Mouse (Mus musculus) cerebellum, adult (tissue): Measurements from ENCODE around the gene Pga5.
A peak's percentile ranks its signal among the peaks of the same experiment; 100 is the strongest.

Source experiments
- ATAC-seq: cut with Nextera tagmentation; 2 replicates; pipeline ENCODE4 v1.9.2; 2017; ENCODE audit warnings: mild to moderate bottlenecking, moderate library complexity, mixed read lengths; ENCODE audit not compliant: insufficient number of reproducible peaks, low FRiP score, low TSS enrichment

The Pga5 gene

GRCm38 (mm10) chr19:10677915-10678771 is at the start of gene Pga5:
TSS of gene Pga5 (minus strand) at chr19:10678071.
- no peak for ATAC-seq

DNA sequence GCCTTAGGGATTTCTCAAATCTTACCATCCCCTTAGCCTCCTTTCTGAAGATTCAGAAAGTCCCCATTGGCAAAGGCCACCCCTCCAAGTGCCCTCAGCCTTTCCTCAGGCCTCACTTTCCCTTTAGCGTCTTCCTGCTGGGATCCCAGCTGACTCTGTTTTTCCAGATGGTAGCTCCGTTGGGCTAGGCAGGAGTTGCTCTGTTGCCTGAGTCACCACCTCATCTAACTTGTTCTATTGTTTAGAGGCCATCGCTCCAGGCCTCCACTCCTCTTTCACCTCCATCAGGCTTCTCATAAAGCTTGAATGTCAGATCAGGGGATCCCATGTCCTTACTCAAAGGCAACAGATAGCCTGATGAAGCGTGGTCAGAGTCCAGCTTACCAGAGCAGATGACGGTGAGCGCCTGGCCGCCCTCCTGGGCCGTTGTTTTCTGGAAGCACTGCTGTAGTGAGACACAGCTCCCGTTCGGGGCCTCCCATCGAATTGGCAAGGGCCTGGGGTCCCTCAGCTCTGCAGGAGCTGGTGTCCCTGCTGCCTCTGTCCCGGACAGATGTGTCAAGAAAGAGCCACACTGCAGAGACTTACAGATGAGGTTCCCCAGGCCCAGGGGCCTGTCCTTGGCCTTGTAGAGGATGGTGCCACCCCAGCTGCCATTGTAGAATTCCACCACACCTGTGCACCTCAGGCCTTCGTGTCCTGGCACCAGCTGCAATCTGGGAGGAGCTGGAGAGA is 46.9 kb upstream of the Pga5 start:
- ATAC-seq, result peak; percentile 15; the same call in 1 of the 2 replicates

DNA sequence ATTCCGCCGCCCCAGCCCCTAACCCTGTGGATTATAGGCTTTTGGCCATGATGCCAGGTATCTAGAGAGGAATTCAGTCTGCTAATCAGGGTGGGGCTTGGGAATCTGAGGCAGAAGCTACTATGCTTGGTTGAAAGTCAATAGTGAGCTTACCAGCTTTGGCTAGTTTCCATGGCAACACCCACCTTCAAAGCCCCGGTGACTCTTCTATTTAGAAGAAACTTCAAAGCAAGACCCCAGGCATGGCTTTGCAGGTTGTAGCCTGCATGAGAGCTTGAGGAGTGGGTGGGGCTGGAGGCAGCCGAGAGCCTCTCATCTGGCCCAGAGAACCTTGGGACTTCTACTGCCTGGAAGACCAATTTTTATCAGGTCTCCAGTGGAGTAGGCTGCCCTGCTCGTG is 45.8 kb upstream of the Pga5 start:
- no peak for ATAC-seq

DNA sequence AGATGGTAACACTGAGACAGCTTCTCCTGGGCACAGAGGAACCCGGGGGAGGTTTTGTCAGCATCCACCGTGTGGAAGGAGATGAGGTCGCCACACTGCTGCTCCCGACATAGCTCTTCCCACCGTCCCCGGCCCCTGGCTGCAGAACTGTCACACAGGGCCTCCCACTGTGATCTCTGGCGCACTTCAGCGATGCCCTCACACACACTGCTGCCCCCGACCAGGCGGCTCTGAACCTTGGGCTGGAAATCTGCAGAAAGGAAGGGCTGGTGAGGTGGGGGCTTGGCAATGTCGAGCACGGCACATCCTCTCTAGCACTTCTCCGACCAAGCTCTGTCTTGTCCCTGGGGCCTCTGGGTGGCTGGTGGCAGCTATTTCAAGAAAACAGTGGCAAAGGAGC is 45.2 kb upstream of the Pga5 start:
- ATAC-seq, result no peak

DNA sequence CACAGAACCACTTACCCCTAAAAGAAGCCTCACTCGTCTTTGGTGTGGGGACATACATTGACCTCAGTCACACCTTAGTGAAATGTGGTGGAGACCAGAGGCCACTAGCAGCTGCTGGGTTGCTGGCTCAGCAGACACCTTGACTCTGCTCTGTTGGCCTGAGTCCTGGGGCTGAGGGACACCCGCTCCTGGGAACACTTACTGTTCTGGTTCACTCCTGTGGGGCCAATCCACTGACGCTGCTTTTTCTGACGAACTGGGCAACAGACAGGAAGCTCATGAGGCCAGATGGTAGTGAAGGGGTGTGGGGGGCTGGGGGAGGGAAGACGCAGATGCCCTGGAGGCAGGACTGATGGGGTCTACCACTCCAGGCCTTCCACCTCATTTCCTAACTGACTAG is 43.2 kb upstream of the Pga5 start:
- ATAC-seq, result no peak

- ATAC-seq, result no peak
Observed at GRCm38 (mm10) chr19:10720524-10720923, 42.7 kb upstream of the Pga5 start.

- peak; percentile 63; the same call in 1 of the 2 replicates for ATAC-seq
Observed at GRCm38 (mm10) chr19:10719751-10720150, 41.9 kb upstream of the Pga5 start.

- ATAC-seq, result no peak
Observed at GRCm38 (mm10) chr19:10718251-10718775, 40.4 kb upstream of the Pga5 start.

DNA sequence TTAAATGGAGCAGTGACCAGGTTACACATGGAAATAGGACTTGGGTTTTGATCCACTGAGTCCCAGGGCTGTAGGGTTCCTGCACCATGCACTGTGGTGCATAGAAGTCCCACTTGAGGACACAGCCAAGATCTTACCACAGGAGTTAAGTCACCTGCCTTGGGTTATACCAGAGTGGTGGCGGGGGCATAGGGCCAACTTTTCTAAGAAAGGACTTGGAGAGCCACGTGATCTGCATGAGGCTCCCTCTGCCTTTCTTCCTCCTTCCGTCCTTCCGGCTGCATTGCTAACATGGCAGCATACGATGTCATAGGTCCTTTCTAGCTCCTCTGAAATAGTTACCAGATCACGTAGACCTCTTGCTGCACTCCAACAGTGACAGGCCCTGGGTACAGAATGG is 37.6 kb upstream of the Pga5 start:
- ATAC-seq, result no peak

DNA sequence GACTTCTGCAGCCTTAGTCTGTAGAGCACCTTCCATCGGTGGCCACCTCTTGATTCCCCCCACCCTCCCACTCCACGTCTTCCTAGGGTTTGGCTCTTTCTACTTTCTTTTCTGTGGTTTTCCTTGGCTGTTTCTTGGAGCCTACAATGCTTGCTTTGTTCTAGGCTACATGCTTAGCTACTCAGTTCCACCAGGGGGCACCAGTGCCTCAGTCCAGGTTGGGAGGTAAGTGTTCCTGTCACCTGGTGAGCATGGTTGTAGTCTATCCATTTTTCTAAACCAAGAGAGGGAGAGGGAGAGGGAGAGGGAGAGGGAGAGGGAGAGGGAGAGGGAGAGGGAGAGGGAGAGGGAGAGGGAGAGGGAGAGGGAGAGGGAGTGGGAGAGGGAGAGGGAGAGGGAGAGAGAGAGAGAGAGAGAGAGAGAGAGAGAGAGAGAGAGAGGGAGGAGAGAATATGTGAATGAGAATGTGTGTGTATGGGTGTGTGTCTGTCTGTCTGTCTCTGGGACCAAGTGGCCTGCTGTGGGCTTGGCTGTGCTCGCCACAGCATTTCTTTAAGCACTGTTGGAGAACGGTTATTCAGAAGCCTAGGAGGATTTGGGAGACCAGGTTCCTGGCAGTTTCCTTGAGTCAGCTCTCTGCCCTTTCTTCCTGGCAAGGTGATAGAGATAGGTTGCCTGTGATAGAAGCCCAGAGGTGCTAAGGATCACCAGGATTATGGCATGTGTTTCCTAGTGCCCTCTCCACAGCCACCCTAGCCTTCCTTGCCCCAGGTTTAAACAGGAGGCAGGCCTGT is 37.0 kb upstream of the Pga5 start:
- ATAC-seq, result 0 out of 2 replicates have a peak, but pooled peaks have one; percentile 33

DNA sequence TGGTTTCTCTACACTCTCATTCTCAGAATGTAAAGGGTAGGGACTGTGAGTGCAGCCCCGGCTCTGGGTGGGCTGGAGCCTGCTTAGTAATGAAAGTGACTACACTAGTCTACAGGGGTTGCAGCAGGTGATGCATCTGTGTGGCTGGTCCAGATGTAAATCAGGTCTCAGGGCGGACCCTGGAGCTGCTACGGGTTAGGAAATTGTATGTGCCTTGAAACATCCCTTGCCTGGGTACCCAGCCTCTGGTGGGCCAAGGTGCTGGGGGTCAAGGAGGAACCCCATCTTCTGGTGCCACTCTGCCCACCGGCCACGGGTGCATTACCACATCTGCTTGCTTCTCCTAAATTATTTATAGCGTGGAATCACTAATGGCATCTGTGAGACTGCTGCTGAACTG is 36.3 kb upstream of the Pga5 start:
- no peak for ATAC-seq

DNA sequence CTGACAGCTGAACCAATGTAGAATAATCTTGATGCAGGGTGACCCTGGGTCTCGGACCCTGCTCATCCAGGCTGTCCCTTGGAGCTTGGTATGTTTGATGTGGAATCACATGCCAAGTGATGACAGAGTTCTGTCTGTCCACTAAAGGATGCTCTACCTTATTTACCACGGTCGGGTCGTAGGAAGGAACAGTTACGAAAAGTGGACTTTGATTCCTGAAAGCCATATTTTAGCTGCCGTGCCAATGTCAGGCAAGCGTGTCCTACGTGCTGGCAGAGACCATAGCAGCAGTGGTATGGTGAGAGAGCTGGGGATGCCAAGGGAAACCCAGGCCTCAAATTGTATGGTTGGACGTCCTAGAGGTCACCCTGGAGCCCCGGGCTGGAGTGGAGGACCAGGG is 35.7 kb upstream of the Pga5 start:
- ATAC-seq, result no peak

DNA sequence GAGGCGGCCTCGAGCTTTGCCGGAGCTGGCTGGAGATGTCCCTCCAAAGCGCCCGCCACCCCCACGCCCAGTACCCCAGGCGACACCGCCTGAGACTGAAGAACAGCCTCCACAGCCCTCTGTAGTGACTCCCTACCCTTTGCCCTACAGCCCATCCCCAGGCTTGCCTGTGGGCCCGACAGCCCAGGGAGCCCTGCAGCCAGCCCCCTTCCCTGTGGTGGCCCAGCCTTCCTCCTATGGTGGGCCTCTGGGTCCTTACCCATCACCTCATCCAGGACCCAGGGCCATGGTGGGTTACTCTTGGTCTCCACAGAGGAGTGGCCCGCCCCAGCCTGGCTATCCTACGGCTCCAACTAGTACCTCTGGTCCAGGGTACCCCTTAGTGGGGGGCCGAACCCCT is 34.8 kb upstream of the Pga5 start:
- no peak for ATAC-seq

DNA sequence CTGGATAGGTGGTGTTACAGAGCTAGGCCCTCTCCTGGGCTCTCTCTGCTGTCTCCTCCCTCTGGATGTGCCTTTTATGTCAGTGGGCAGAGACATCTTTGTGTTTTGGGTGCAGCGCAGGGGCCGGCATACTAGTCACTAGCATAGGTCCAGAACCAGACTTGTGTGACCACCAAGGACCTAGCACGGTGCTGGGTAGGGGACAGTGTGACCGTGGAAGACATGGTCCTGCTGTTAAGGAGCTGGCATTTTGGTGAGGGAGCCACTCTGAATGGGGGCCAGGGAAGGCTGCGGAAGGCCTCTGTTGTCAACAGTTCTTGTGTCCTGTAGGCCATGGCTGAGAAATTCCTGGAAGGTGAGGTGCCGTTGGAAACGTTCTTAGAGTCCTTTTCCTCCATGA is 34.3 kb upstream of the Pga5 start:
- no peak for ATAC-seq

DNA sequence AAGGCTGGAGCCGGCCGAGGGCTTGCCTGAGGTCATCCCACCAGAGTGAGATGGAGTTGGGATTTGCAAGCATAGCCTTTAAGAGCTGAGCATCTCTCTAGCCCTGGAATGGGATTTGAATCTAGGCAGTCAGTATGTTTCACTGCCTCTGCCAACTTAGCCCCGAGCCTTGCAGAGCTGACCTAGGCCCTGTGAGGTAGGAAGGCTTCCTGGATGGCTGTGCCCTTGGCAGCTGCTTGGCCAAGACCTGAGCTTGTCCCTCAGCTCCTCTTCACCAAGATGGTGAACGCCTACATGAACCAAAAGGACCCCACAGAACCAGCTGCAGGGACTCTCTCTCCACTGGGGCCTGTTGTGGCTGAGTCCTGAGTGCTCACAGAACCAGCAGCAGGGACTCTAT is 32.9 kb upstream of the Pga5 start:
- no peak for ATAC-seq

GRCm38 (mm10) chr19:10710088-10710511 is 32.2 kb upstream of the Pga5 start:
- peak; percentile 45; the same call in 1 of the 2 replicates for ATAC-seq

DNA sequence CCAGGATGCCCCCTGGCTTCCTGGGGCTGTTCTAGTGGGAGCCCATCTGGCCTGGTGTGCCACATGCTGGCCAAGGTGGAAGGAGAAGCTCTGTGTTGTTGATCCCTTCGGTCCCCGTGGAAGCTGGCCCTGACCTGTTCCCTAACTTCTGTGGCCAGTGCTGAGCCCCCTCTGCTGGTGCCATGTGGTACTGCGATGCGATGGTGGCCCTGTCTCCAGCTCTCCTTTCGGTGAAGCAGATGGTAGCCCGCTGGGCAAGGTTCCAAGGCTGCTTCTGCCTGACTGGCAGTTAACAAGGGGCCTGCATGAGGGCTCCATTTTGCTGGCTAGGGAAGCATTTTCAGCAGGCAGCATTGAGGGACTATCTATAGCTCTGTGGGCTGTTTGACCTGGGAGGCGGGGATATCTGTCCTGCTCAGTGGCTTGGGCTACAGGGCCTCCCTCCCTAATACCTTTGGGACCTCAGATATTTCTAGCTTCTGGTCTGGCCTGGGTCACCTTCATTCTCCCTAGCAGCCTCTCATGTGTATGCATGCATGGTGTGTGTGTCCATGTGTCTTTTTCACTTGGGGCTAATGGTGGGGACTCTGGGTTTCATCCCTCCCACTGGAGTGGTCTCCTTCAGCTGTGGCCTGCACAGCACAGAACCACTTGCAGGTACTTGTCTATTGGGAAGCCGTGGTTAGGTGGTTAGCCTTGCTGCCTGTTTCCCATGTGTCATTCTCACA is 31.7 kb upstream of the Pga5 start:
- ATAC-seq, result peak; percentile 77

DNA sequence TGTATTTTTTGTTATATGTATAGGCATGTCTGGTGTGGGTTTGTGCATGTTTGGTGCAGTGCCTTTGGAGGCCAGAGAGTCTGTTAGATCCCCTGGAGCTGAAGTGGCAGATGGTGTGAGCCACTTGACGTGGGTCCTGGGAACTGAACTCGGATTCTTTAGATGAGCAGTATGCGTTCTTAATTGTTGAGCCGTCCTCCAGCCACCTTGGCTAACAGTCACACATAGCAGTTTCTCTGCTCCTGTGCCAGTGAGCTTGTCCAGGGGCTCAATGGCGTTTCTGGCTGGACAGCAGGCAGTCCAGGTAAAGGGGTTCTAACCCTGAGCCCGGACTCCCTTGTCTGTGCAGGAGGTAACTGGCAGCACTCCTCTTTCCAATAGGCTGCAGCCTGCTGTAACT is 31.0 kb upstream of the Pga5 start:
- ATAC-seq, result no peak

DNA sequence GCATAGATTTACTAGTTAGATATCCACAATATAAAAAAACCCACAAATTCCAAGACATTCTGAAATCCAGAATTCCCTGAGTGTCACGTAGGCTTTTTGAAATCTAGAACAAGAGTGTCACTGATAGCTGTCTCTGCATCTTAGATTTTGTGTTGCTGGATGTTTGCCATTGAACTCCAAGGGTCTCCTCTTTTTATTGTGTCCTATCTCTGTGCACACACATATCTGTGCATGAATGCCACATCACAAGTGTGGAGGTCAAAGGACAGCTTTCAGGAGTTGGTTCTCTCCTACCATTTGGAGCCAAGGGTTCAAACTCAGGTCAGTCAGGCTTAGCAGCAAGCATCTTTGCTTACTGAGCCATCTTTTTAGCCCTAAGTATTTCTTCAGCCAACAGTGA is 30.0 kb upstream of the Pga5 start:
- ATAC-seq, result no peak
